Mouse (Mus musculus): ENCODE results near the gene Sox4.

DNA sequence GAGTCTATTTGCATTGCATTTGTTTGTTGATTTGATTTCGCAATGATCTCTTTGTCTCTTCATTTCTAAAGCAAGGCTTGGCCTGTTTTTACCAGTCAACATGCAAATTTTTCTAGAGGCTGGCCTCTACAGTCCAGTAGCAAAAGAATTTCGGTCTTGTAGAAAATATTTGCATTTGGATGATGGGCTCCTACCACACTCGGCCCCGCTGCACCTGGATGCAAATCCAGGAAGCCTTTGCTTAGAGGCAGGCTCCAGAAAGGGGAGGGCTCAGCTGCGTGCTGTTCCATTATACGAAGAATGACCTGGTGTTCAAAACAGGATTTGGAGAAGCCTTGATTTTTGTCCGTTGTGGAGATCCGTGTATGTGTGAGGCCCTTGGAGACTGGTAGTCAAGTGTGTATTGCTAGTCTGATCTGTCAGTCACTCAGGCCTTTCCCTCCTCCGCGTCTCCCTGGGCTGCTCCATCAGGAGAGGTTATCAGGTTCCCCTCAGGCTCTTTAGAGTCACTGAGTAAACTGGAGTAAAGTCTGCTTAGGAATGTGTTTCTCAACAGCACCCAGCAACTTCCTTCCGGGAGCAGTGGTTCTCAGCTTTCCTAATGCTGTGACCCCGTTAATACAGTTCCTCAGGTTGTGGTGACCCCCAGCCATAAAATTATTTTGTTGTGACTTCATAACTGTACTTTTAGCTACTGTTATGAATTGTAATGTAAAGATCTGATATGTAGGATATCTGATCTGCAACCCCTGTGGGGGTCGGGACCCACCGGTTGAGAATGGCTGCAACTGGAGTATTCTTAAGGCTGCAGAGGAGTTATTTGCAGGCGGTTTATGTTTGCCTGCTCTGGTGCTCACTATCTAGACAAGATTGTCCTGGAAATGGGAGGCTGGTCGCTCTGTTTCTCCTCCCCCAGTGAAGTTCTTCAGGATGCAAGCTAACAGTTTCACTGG is 35.5 kb upstream of the Sox4 start:
- no peak for TF ChIP-seq CTCF (IDR thresholded peaks at IDR 0.05; ENCODE audit: low read depth)
- TF ChIP-seq EP300 (IDR thresholded peaks at IDR 0.05; ENCODE audit: low read depth), result no peak
